Mouse (Mus musculus) G1E (cell line): ENCODE measurements around the gene Smr2. TPM values are rescaled to one million over a fixed set of nuclear protein-coding genes. Genes with fewer than 3 reads are reported as not detected.
"Not testable (repeated sequence)": the region's sequence is repeated elsewhere in the genome, so short reads cannot be mapped to it uniquely, and the experiment has no call there.

Source experiments
- ATAC-seq: 2 replicates; pipeline ENCODE4 v1.8.0; 2016; ENCODE audit warnings: mild to moderate bottlenecking; ENCODE audit not compliant: insufficient number of reproducible peaks, poor library complexity, low FRiP score, severe bottlenecking; ENCODE audit errors: extremely low read depth
- DNase-seq: peaks from one replicate; pipeline ENCODE4 v3.0.0; 2012; ENCODE audit warnings: low spot score
- H3K27me3 ChIP-seq: 2 replicates; pipeline ENCODE4 v1.6.1; 2012; ENCODE audit warnings: mild to moderate bottlenecking, low read length, inconsistent platforms; ENCODE audit not compliant: insufficient read depth
- H3K36me3 ChIP-seq: replicated peaks from 2 replicates; pipeline ENCODE3; 2012; ENCODE audit warnings: mild to moderate bottlenecking, inconsistent platforms
- H3K4me1 ChIP-seq: 2 replicates; pipeline ENCODE4 v1.6.1; 2012; ENCODE audit warnings: low read depth, low read length, inconsistent platforms, mixed read lengths; ENCODE audit not compliant: insufficient read depth
- H3K4me3 ChIP-seq: 2 replicates; pipeline ENCODE4 v1.5.1; 2012; ENCODE audit warnings: low read depth, mild to moderate bottlenecking, inconsistent platforms, low read length, moderate library complexity, mixed read lengths
- H3K9me3 ChIP-seq: replicated peaks from 2 replicates; pipeline ENCODE4 v1.6.1; 2012; ENCODE audit warnings: inconsistent platforms
- CTCF ChIP-seq: IDR thresholded peaks from 2 replicates; pipeline ENCODE4 v1.5.1; 2012; ENCODE audit warnings: low read depth, low read length, inconsistent platforms, mixed read lengths
- GATA1 ChIP-seq: IDR thresholded peaks from 2 replicates; pipeline ENCODE4 v1.6.1; 2012; ENCODE audit warnings: borderline replicate concordance, low read length, inconsistent platforms, mixed read lengths
- GATA2 ChIP-seq: IDR thresholded peaks from 2 replicates; pipeline ENCODE4 v1.6.1; 2012; ENCODE audit warnings: low read depth, low read length, inconsistent platforms, borderline replicate concordance
- POLR2AphosphoS5 ChIP-seq: IDR thresholded peaks from 2 replicates; pipeline ENCODE4 v1.6.1; 2012; ENCODE audit warnings: low read depth, low read length, inconsistent platforms; ENCODE audit not compliant: insufficient replicate concordance
- TAL1 ChIP-seq: conservative IDR thresholded peaks from 2 replicates; pipeline ENCODE4 v1.6.1; 2012; ENCODE audit warnings: low read depth, low read length, inconsistent platforms, mixed read lengths
- polyA plus RNA-seq: library from polyadenylated mRNA; stranded (reverse); fragments of >175 nt; gene quantifications from 2 replicates; pipeline ENCODE4 v1.2.3, GENCODE M21; 2012
- total RNA-seq, 2 experiments: library from RNA; stranded (forward) in 1 of 2; stranded (reverse) in 1 of 2; fragments of 200-1000 nt in 1 of 2; fragments of >200 nt in 1 of 2; fragmentation: Nextera tagmentation in 1 of 2; gene quantifications; 2 replicates each; pipeline ENCODE4 v1.2.3; 2014 to 2017

Gene Smr2
- not detected in 2 replicates for total RNA-seq (2014; fragmentation: Nextera tagmentation)
- 0.23 TPM in 1 of 2 replicates, not detected in the other for total RNA-seq (2017)
- not detected in 2 replicates for polyA plus RNA-seq

GRCm38 (mm10) chr5:88086256-88086655, at the start of gene Smr2:
Smr2 (plus strand) TSS chr5:88086556.
- H3K36me3 ChIP-seq, DNase-seq, H3K27me3 ChIP-seq, H3K4me1 ChIP-seq, H3K9me3 ChIP-seq, ATAC-seq, H3K4me3 ChIP-seq: not testable (repeated sequence)

GRCm38 (mm10) chr5:88111430-88111829, 25.1 kb downstream of the Smr2 start, which contains the start of gene Gm11116:
Gm11116 (minus strand) TSS chr5:88111530.
- no peak for DNase-seq
- no peaks in the 10 kb centered on the region for H3K4me1 ChIP-seq
- H3K36me3 ChIP-seq = no peaks in the 10 kb centered on the region
- no peaks in the 10 kb centered on the region for H3K27me3 ChIP-seq
- no peaks in the 10 kb centered on the region for H3K9me3 ChIP-seq
- no peak within 1 kb of the TSS for H3K4me3 ChIP-seq
- TF ChIP-seq POLR2AphosphoS5 (no peak), CTCF (no peak), GATA2 (no peak), TAL1 (no peak), GATA1 (no peak)
- no peak for ATAC-seq

GRCm38 (mm10) chr5:88153999-88154398, 67.6 kb downstream of the Smr2 start, which contains the start of gene Gm11115:
Gm11115 (minus strand) TSS chr5:88154099.
- ATAC-seq = no peak
- Histone ChIP-seq H3K36me3 (no peaks in the 10 kb centered on the region), H3K27me3 (no peaks in the 10 kb centered on the region), H3K4me1 (no peaks in the 10 kb centered on the region), H3K4me3 (no peak within 1 kb of the TSS), H3K9me3 (no peaks in the 10 kb centered on the region)
- DNase-seq = no peak
- TF ChIP-seq POLR2AphosphoS5 (no peak), CTCF (no peak), GATA1 (no peak), TAL1 (no peak), GATA2 (no peak)

Other genes starting within 250 kb of the Smr2 start
- gene Odam, start 201.5 kb upstream of the Smr2 start, total RNA-seq (2014; fragmentation: Nextera tagmentation) = not detected in 2 replicates
- gene Odam, start 201.5 kb upstream of the Smr2 start, total RNA-seq (2017) = 0.11 TPM in 1 of 2 replicates, not detected in the other
- not detected in 2 replicates for gene Odam, start 201.5 kb upstream of the Smr2 start, polyA plus RNA-seq
- not detected in 2 replicates for gene Csn3, start 161.0 kb upstream of the Smr2 start, total RNA-seq (2014; fragmentation: Nextera tagmentation)
- 0.16 and 0.23 TPM in 2 replicates for gene Csn3, start 161.0 kb upstream of the Smr2 start, total RNA-seq (2017)
- gene Csn3, start 161.0 kb upstream of the Smr2 start, polyA plus RNA-seq = not detected in 2 replicates
- gene 2310003L06Rik, start 117.1 kb upstream of the Smr2 start, total RNA-seq (2014; fragmentation: Nextera tagmentation) = not detected in 2 replicates
- 0.05 and 0.12 TPM in 2 replicates for gene 2310003L06Rik, start 117.1 kb upstream of the Smr2 start, total RNA-seq (2017)
- gene 2310003L06Rik, start 117.1 kb upstream of the Smr2 start, polyA plus RNA-seq = not detected in 2 replicates
- gene Gm28434, start 117.0 kb upstream of the Smr2 start, total RNA-seq (2014; fragmentation: Nextera tagmentation) = not detected in 2 replicates
- gene Gm28434, start 117.0 kb upstream of the Smr2 start, total RNA-seq (2017) = not detected in 2 replicates
- not detected in 2 replicates for gene Gm28434, start 117.0 kb upstream of the Smr2 start, polyA plus RNA-seq
- not detected in 2 replicates for gene Cabs1, start 107.1 kb upstream of the Smr2 start, total RNA-seq (2014; fragmentation: Nextera tagmentation)
- 0.33 TPM in 1 of 2 replicates, not detected in the other for gene Cabs1, start 107.1 kb upstream of the Smr2 start, total RNA-seq (2017)
- gene Cabs1, start 107.1 kb upstream of the Smr2 start, polyA plus RNA-seq = not detected in 2 replicates
- not detected in 2 replicates for gene Smr3a, start 84.0 kb upstream of the Smr2 start, total RNA-seq (2014; fragmentation: Nextera tagmentation)
- not detected in 2 replicates for gene Smr3a, start 84.0 kb upstream of the Smr2 start, total RNA-seq (2017)
- gene Smr3a, start 84.0 kb upstream of the Smr2 start, polyA plus RNA-seq = not detected in 2 replicates
- not detected in 2 replicates for gene Gm11116, start 25.0 kb downstream of the Smr2 start, total RNA-seq (2014; fragmentation: Nextera tagmentation)
- not detected in 2 replicates for gene Gm11116, start 25.0 kb downstream of the Smr2 start, total RNA-seq (2017)
- gene Gm11116, start 25.0 kb downstream of the Smr2 start, polyA plus RNA-seq = not detected in 2 replicates
- gene Gm11115, start 67.5 kb downstream of the Smr2 start, total RNA-seq (2014; fragmentation: Nextera tagmentation) = not detected in 2 replicates
- gene Gm11115, start 67.5 kb downstream of the Smr2 start, total RNA-seq (2017) = not detected in 2 replicates
- not detected in 2 replicates for gene Gm11115, start 67.5 kb downstream of the Smr2 start, polyA plus RNA-seq
- gene Gm7714, start 182.4 kb downstream of the Smr2 start, total RNA-seq (2014; fragmentation: Nextera tagmentation) = not detected in 2 replicates
- gene Gm7714, start 182.4 kb downstream of the Smr2 start, total RNA-seq (2017) = not detected in 2 replicates
- not detected in 2 replicates for gene Gm7714, start 182.4 kb downstream of the Smr2 start, polyA plus RNA-seq
- gene Prol1, start 230.8 kb downstream of the Smr2 start, total RNA-seq (2014; fragmentation: Nextera tagmentation) = not detected in 2 replicates
- not detected in 2 replicates for gene Prol1, start 230.8 kb downstream of the Smr2 start, total RNA-seq (2017)
- not detected in 2 replicates for gene Prol1, start 230.8 kb downstream of the Smr2 start, polyA plus RNA-seq